Mouse (Mus musculus): ENCODE data around the gene Abca2. TPM values are rescaled to one million over a fixed set of nuclear protein-coding genes. Genes with fewer than 3 reads are reported as not detected.
A peak's percentile ranks its signal among the peaks of the same experiment; 100 is the strongest.

Gene Abca2
- polyA plus RNA-seq, 1 experiment = 51.0 TPM

- no peak overlapping the region for H3K27ac ChIP-seq (ENCODE audit: insufficient read depth, low read depth, low read length)
- no peak overlapping the region for H3K4me3 ChIP-seq (ENCODE audit: insufficient read depth, low read depth, low read length)
- no peaks in the 10 kb centered on the region for H3K36me3 ChIP-seq (ENCODE audit: control insufficient read depth, insufficient read depth, low read length)
- TF ChIP-seq POLR2A (IDR thresholded peaks at IDR 0.05; ENCODE audit: low read depth, low read length) (no peak), CTCF (conservative IDR thresholded peaks at IDR 0.05; ENCODE audit: insufficient read depth, insufficient read length, low read depth, low read length) (no peak)
- DNase-seq = no peak
- peaks cover 6% of the 10 kb centered on the region; the same call in 1 of the 2 replicates for H3K4me1 ChIP-seq (ENCODE audit: control insufficient read depth, insufficient read depth, low read length)
- 94% methylated on average over 1 of the region's 1 CpGs for WGBS
- no peaks in the 10 kb centered on the region for H3K27me3 ChIP-seq (replicated peaks; ENCODE audit: control insufficient read depth, insufficient read depth, low read length)
These were observed 52.0 kb downstream of the Abca2 start for GRCm38 (mm10) chr2:25480541-25480940.

GRCm38 (mm10) chr2:25482969-25483368 lies 54.5 kb downstream of the Abca2 start:
- 30% methylated on average over 7 of the region's 7 CpGs for WGBS
- Histone ChIP-seq H3K4me3 (ENCODE audit: insufficient read depth, low read depth, low read length) (no peak overlapping the region), H3K36me3 (ENCODE audit: control insufficient read depth, insufficient read depth, low read length) (no peaks in the 10 kb centered on the region), H3K27ac (ENCODE audit: insufficient read depth, low read depth, low read length) (no peak overlapping the region), H3K27me3 (replicated peaks; ENCODE audit: control insufficient read depth, insufficient read depth, low read length) (no peaks in the 10 kb centered on the region), H3K4me1 (ENCODE audit: control insufficient read depth, insufficient read depth, low read length) (peaks cover 6% of the 10 kb centered on the region; the same call in 1 of the 2 replicates)
- DNase-seq = peak; percentile 50
- TF ChIP-seq POLR2A (IDR thresholded peaks at IDR 0.05; ENCODE audit: low read depth, low read length) = no peak
- peak; percentile 73 for TF ChIP-seq CTCF (conservative IDR thresholded peaks at IDR 0.05; ENCODE audit: insufficient read depth, insufficient read length, low read depth, low read length)

- 49% methylated on average over 11 of the region's 11 CpGs for WGBS
- Histone ChIP-seq H3K27ac (ENCODE audit: insufficient read depth, low read depth, low read length) (no peak overlapping the region), H3K27me3 (replicated peaks; ENCODE audit: control insufficient read depth, insufficient read depth, low read length) (no peaks in the 10 kb centered on the region), H3K4me1 (ENCODE audit: control insufficient read depth, insufficient read depth, low read length) (no peaks in the 10 kb centered on the region), H3K36me3 (ENCODE audit: control insufficient read depth, insufficient read depth, low read length) (no peaks in the 10 kb centered on the region), H3K4me3 (ENCODE audit: insufficient read depth, low read depth, low read length) (no peak overlapping the region)
- TF ChIP-seq CTCF (conservative IDR thresholded peaks at IDR 0.05; ENCODE audit: insufficient read depth, insufficient read length, low read depth, low read length) (no peak), POLR2A (IDR thresholded peaks at IDR 0.05; ENCODE audit: low read depth, low read length) (no peak)
- peak; percentile 82 for DNase-seq
These were observed 56.6 kb downstream of the Abca2 start for GRCm38 (mm10) chr2:25484901-25485647.

GRCm38 (mm10) chr2:25487965-25488670 lies 59.6 kb downstream of the Abca2 start:
- H3K27me3 ChIP-seq (replicated peaks; ENCODE audit: control insufficient read depth, insufficient read depth, low read length) = no peaks in the 10 kb centered on the region
- H3K4me1 ChIP-seq (ENCODE audit: control insufficient read depth, insufficient read depth, low read length) = no peaks in the 10 kb centered on the region
- H3K36me3 ChIP-seq (ENCODE audit: control insufficient read depth, insufficient read depth, low read length) = no peaks in the 10 kb centered on the region
- H3K27ac ChIP-seq (ENCODE audit: insufficient read depth, low read depth, low read length) = no peak overlapping the region
- no peak overlapping the region for H3K4me3 ChIP-seq (ENCODE audit: insufficient read depth, low read depth, low read length)
- TF ChIP-seq CTCF (conservative IDR thresholded peaks at IDR 0.05; ENCODE audit: insufficient read depth, insufficient read length, low read depth, low read length) (no peak), POLR2A (IDR thresholded peaks at IDR 0.05; ENCODE audit: low read depth, low read length) (no peak)
- no peak for DNase-seq
- WGBS = 74% methylated on average over 6 of the region's 6 CpGs

- H3K27me3 ChIP-seq (replicated peaks; ENCODE audit: control insufficient read depth, insufficient read depth, low read length) = no peaks in the 10 kb centered on the region
- no peaks in the 10 kb centered on the region for H3K36me3 ChIP-seq (ENCODE audit: control insufficient read depth, insufficient read depth, low read length)
- DNase-seq = no peak
- H3K27ac ChIP-seq (ENCODE audit: insufficient read depth, low read depth, low read length) = no peak overlapping the region
- H3K4me1 ChIP-seq (ENCODE audit: control insufficient read depth, insufficient read depth, low read length) = no peaks in the 10 kb centered on the region
- H3K4me3 ChIP-seq (ENCODE audit: insufficient read depth, low read depth, low read length) = no peak overlapping the region
- TF ChIP-seq CTCF (conservative IDR thresholded peaks at IDR 0.05; ENCODE audit: insufficient read depth, insufficient read length, low read depth, low read length) (no peak), POLR2A (IDR thresholded peaks at IDR 0.05; ENCODE audit: low read depth, low read length) (no peak)
- 82% methylated on average over 7 of the region's 7 CpGs for WGBS
These were observed 60.2 kb downstream of the Abca2 start for GRCm38 (mm10) chr2:25488671-25489068.

- WGBS = 88% methylated on average over 5 of the region's 5 CpGs
- no peaks in the 10 kb centered on the region for H3K27me3 ChIP-seq (replicated peaks; ENCODE audit: control insufficient read depth, insufficient read depth, low read length)
- no peaks in the 10 kb centered on the region for H3K36me3 ChIP-seq (ENCODE audit: control insufficient read depth, insufficient read depth, low read length)
- no peak for TF ChIP-seq POLR2A (IDR thresholded peaks at IDR 0.05; ENCODE audit: low read depth, low read length)
- no peak for TF ChIP-seq CTCF (conservative IDR thresholded peaks at IDR 0.05; ENCODE audit: insufficient read depth, insufficient read length, low read depth, low read length)
- H3K4me3 ChIP-seq (ENCODE audit: insufficient read depth, low read depth, low read length) = no peak overlapping the region
- no peak for DNase-seq
- H3K27ac ChIP-seq (ENCODE audit: insufficient read depth, low read depth, low read length) = no peak overlapping the region
- no peaks in the 10 kb centered on the region for H3K4me1 ChIP-seq (ENCODE audit: control insufficient read depth, insufficient read depth, low read length)
These were observed 64.5 kb downstream of the Abca2 start for GRCm38 (mm10) chr2:25492988-25493387.

GRCm38 (mm10) chr2:25493476-25493961 lies 65.0 kb downstream of the Abca2 start, which contains the start of gene Lcn12:
Gene Lcn12 (minus strand): TSS chr2:25493911.
- TF ChIP-seq POLR2A (IDR thresholded peaks at IDR 0.05; ENCODE audit: low read depth, low read length) (no peak), CTCF (conservative IDR thresholded peaks at IDR 0.05; ENCODE audit: insufficient read depth, insufficient read length, low read depth, low read length) (no peak)
- H3K4me1 ChIP-seq (ENCODE audit: control insufficient read depth, insufficient read depth, low read length) = no peaks in the 10 kb centered on the region
- H3K27me3 ChIP-seq (replicated peaks; ENCODE audit: control insufficient read depth, insufficient read depth, low read length) = no peaks in the 10 kb centered on the region
- no peaks in the 10 kb centered on the region for H3K36me3 ChIP-seq (ENCODE audit: control insufficient read depth, insufficient read depth, low read length)
- H3K4me3 ChIP-seq (ENCODE audit: insufficient read depth, low read depth, low read length) = no peak within 1 kb of the TSS
- no peak within 1 kb of the TSS for H3K27ac ChIP-seq (ENCODE audit: insufficient read depth, low read depth, low read length)
- DNase-seq = peak; percentile 26
- 79% methylated on average over 5 of the region's 5 CpGs for WGBS

All from kidney, adult 2 months (tissue).